Mouse (Mus musculus) hindbrain, embryonic 15.5 days (tissue): ENCODE measurements around the gene Cecr2. TPM values are rescaled to one million over a fixed set of nuclear protein-coding genes. Genes with fewer than 3 reads are reported as not detected.

Experiments used
- ATAC-seq: fragments of 200-750 bp; cut with Nextera tagmentation; 2 replicates; pipeline ENCODE4 v1.8.0; 2017; ENCODE audit warnings: low read depth, moderate number of reproducible peaks, moderate TSS enrichment; ENCODE audit not compliant: low FRiP score
- H3K27ac ChIP-seq: fragments of 300-500 bp; sonication (generic); replicated peaks from 2 replicates; pipeline ENCODE4 v1.5.1; 2015; ENCODE audit warnings: mild to moderate bottlenecking, inconsistent platforms
- H3K27me3 ChIP-seq: fragments of 300-500 bp; sonication (generic); 2 replicates; pipeline ENCODE4 v1.6.1; 2015; ENCODE audit warnings: control low read depth, inconsistent platforms
- H3K36me3 ChIP-seq: fragments of 300-500 bp; sonication (generic); 2 replicates; pipeline ENCODE4 v1.6.1; 2015; ENCODE audit warnings: control low read depth, inconsistent platforms
- H3K4me1 ChIP-seq: fragments of 300-500 bp; sonication (generic); replicated peaks from 2 replicates; pipeline ENCODE4 v1.6.1; 2015; ENCODE audit warnings: control low read depth, inconsistent platforms
- H3K4me2 ChIP-seq: fragments of 300-500 bp; sonication (generic); 2 replicates; pipeline ENCODE4 v1.6.1; 2015; ENCODE audit warnings: moderate library complexity, mild to moderate bottlenecking, inconsistent platforms
- H3K4me3 ChIP-seq: fragments of 300-500 bp; sonication (generic); 2 replicates; pipeline ENCODE4 v1.5.1; 2015; ENCODE audit warnings: mild to moderate bottlenecking, inconsistent platforms
- H3K9ac ChIP-seq: fragments of 300-500 bp; sonication (generic); 2 replicates; pipeline ENCODE4 v1.6.1; 2015; ENCODE audit warnings: inconsistent platforms
- H3K9me3 ChIP-seq: fragments of 300-500 bp; sonication (generic); 2 replicates; pipeline ENCODE4 v1.6.1; 2016; ENCODE audit warnings: control low read depth, inconsistent platforms
- WGBS: fragments of 180-500 bp; shearing (Covaris S2); methylation state at CpG from one replicate; pipeline ENCODE4 v1.1.7; 2015; 5-methylcytosine and 5-hydroxymethylcytosine counted together
- polyA plus RNA-seq: library from polyadenylated mRNA; unstranded; fragments of >200 nt; fragmentation: Nextera tagmentation; extraction: Ambion mirVana; gene quantifications from 2 replicates; pipeline ENCODE4 v1.2.1, GENCODE M21; 2015

Gene Cecr2
- polyA plus RNA-seq, 1 experiment from 2014 or later = 4.3 TPM

GRCm38 (mm10) chr6:120675979-120676378 is 9.8 kb downstream of the Cecr2 start:
- no peak overlapping the region for H3K4me3 ChIP-seq

DNA sequence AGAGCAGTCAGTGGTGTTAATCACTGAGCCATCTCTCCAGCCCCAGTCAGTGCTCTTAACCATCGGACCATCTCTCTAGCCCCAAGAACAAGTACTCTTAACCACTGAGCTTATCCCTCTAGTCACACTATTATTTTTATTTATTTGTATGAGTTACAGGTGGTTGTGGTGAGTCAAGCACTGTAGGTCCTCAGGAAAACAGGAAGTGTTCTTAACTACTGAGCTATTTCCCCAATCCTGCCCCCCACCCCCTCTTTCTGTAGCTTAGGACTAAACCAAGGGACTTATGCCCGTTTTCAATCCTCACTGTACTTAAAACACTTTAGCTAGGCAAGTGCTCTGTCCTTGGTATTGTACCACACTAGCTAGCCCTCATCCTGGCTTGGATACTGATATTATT is 17.2 kb downstream of the Cecr2 start:
- H3K9ac ChIP-seq = no peak overlapping the region
- no peaks in the 10 kb centered on the region for H3K4me1 ChIP-seq
- H3K4me3 ChIP-seq = no peak overlapping the region
- no peaks in the 10 kb centered on the region for H3K36me3 ChIP-seq
- 86% methylated on average over 2 of the region's 2 CpGs for WGBS
- H3K27ac ChIP-seq = no peak overlapping the region
- no peaks in the 10 kb centered on the region for H3K27me3 ChIP-seq
- no peak for ATAC-seq
- H3K9me3 ChIP-seq = no peaks in the 10 kb centered on the region
- no peak overlapping the region for H3K4me2 ChIP-seq

More at GRCm38 (mm10) chr6:120675979-120676378, 9.8 kb downstream of the Cecr2 start:
- Histone ChIP-seq H3K27ac (no peak overlapping the region), H3K9ac (no peak overlapping the region), H3K36me3 (no peaks in the 10 kb centered on the region), H3K9me3 (no peaks in the 10 kb centered on the region), H3K4me1 (no peaks in the 10 kb centered on the region), H3K27me3 (no peaks in the 10 kb centered on the region), H3K4me2 (no peak overlapping the region)
- no peak for ATAC-seq
- WGBS = 49% methylated on average over 2 of the region's 2 CpGs

GRCm38 (mm10) chr6:120684750-120685149 is 18.6 kb downstream of the Cecr2 start:
- no peak for ATAC-seq

GRCm38 (mm10) chr6:120686872-120687650 is 20.9 kb downstream of the Cecr2 start:
- no peaks in the 10 kb centered on the region for H3K4me1 ChIP-seq
- H3K4me3 ChIP-seq = no peak overlapping the region
- no peaks in the 10 kb centered on the region for H3K9me3 ChIP-seq
- H3K9ac ChIP-seq = no peak overlapping the region
- H3K27me3 ChIP-seq = no peaks in the 10 kb centered on the region
- WGBS = 91% methylated on average over 5 of the region's 5 CpGs
- H3K27ac ChIP-seq = no peak overlapping the region
- H3K36me3 ChIP-seq = no peaks in the 10 kb centered on the region
- ATAC-seq = no peak
- no peak overlapping the region for H3K4me2 ChIP-seq

More at GRCm38 (mm10) chr6:120684750-120685149, 18.6 kb downstream of the Cecr2 start:
- no peak overlapping the region for H3K27ac ChIP-seq
- no peak overlapping the region for H3K9ac ChIP-seq
- no peak overlapping the region for H3K4me3 ChIP-seq
- no peaks in the 10 kb centered on the region for H3K4me1 ChIP-seq
- no peaks in the 10 kb centered on the region for H3K9me3 ChIP-seq
- 97% methylated on average over 3 of the region's 3 CpGs for WGBS
- no peaks in the 10 kb centered on the region for H3K27me3 ChIP-seq
- no peak overlapping the region for H3K4me2 ChIP-seq
- no peaks in the 10 kb centered on the region for H3K36me3 ChIP-seq

DNA sequence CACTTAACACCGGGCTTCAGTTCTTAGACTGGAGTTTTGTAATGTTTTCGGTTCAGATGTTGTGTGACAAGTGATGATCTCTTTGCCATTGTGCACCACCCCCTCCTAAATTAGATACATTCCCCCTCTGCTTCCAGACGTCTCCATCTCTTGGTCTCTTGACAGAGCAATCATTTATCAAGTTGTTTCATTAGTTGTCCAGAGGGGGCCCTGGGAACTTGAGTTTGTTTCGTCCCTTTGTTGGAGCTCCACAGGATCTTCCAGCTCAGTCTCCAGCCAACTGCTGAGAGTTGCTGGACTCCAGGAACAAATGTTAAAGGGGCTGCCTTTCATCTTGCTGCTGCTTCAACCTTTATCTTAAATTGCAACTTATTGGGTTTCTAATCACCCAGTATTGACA is 34.1 kb downstream of the Cecr2 start:
- no peaks in the 10 kb centered on the region for H3K36me3 ChIP-seq
- no peak overlapping the region for H3K27ac ChIP-seq
- H3K9me3 ChIP-seq = no peaks in the 10 kb centered on the region
- no peak overlapping the region for H3K4me3 ChIP-seq
- WGBS = 5% methylated on average over 4 of the region's 4 CpGs
- H3K4me2 ChIP-seq = no peak overlapping the region
- H3K4me1 ChIP-seq = 0 out of 2 replicates have a peak, but pooled peaks cover 8% of the 10 kb centered on the region
- H3K27me3 ChIP-seq = no peaks in the 10 kb centered on the region
- no peak for ATAC-seq
- H3K9ac ChIP-seq = no peak overlapping the region

GRCm38 (mm10) chr6:120704376-120704775 is 38.2 kb downstream of the Cecr2 start:
- Histone ChIP-seq H3K27ac (no peak overlapping the region), H3K27me3 (no peaks in the 10 kb centered on the region)

GRCm38 (mm10) chr6:120708759-120709158 is 42.6 kb downstream of the Cecr2 start:
- ATAC-seq = no peak
- no peak overlapping the region for H3K4me3 ChIP-seq
- H3K4me1 ChIP-seq = no peaks in the 10 kb centered on the region
- H3K9me3 ChIP-seq = no peaks in the 10 kb centered on the region
- WGBS = 59% methylated on average over 1 of the region's 1 CpGs
- H3K4me2 ChIP-seq = no peak overlapping the region
- H3K9ac ChIP-seq = no peak overlapping the region
- H3K27me3 ChIP-seq = no peaks in the 10 kb centered on the region
- no peak overlapping the region for H3K27ac ChIP-seq
- H3K36me3 ChIP-seq = no peaks in the 10 kb centered on the region

More at GRCm38 (mm10) chr6:120704376-120704775, 38.2 kb downstream of the Cecr2 start:
- H3K36me3 ChIP-seq = no peaks in the 10 kb centered on the region
- no peaks in the 10 kb centered on the region for H3K9me3 ChIP-seq
- no peak for ATAC-seq
- H3K9ac ChIP-seq = no peak overlapping the region
- H3K4me1 ChIP-seq = 0 out of 2 replicates have a peak, but pooled peaks cover 8% of the 10 kb centered on the region
- H3K4me2 ChIP-seq = no peak overlapping the region
- H3K4me3 ChIP-seq = no peak overlapping the region

DNA sequence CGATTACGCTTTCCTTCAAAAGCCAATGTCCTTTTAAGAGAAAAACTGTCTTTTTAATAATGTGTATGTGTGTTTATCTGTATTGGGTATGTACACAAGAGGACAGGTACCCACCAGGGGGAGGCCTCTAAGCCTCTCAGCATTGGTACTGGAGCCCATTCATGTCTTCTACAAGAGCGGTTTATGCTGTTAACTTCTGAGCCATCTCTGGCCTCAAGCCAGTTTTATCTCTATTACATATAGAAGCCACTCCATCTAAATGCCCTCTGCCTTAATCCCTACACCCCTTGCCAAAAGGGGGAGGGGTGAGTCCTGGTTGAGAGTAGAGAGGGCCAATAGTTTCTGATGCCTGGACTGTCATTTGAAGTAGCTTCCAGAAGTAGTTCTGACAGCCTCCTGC is 48.6 kb downstream of the Cecr2 start:
- Histone ChIP-seq H3K9ac (no peak overlapping the region), H3K36me3 (no peaks in the 10 kb centered on the region), H3K4me3 (no peak overlapping the region), H3K27me3 (no peaks in the 10 kb centered on the region), H3K4me2 (no peak overlapping the region), H3K4me1 (peaks cover 15% of the 10 kb centered on the region), H3K27ac (no peak overlapping the region), H3K9me3 (no peaks in the 10 kb centered on the region)
- no peak for ATAC-seq
- 72% methylated on average over 3 of the region's 3 CpGs for WGBS

GRCm38 (mm10) chr6:120715227-120715626 is 49.1 kb downstream of the Cecr2 start:
- Histone ChIP-seq H3K9ac (no peak overlapping the region), H3K4me2 (no peak overlapping the region), H3K4me1 (peaks cover 15% of the 10 kb centered on the region), H3K4me3 (no peak overlapping the region), H3K27me3 (no peaks in the 10 kb centered on the region), H3K36me3 (no peaks in the 10 kb centered on the region), H3K9me3 (no peaks in the 10 kb centered on the region), H3K27ac (no peak overlapping the region)
- ATAC-seq = no peak
- 60% methylated on average over 5 of the region's 5 CpGs for WGBS

- H3K27ac ChIP-seq = 0 out of 2 replicates have a peak overlapping the region, but pooled peaks have one; percentile 20
- H3K4me3 ChIP-seq = no peak overlapping the region
- H3K9me3 ChIP-seq = no peaks in the 10 kb centered on the region
- H3K36me3 ChIP-seq = no peaks in the 10 kb centered on the region
- ATAC-seq = no peak
- no peak overlapping the region for H3K4me2 ChIP-seq
- peaks cover 15% of the 10 kb centered on the region for H3K4me1 ChIP-seq
- no peak overlapping the region for H3K9ac ChIP-seq
- H3K27me3 ChIP-seq = no peaks in the 10 kb centered on the region
Observed at GRCm38 (mm10) chr6:120715851-120716250, 49.7 kb downstream of the Cecr2 start.

DNA sequence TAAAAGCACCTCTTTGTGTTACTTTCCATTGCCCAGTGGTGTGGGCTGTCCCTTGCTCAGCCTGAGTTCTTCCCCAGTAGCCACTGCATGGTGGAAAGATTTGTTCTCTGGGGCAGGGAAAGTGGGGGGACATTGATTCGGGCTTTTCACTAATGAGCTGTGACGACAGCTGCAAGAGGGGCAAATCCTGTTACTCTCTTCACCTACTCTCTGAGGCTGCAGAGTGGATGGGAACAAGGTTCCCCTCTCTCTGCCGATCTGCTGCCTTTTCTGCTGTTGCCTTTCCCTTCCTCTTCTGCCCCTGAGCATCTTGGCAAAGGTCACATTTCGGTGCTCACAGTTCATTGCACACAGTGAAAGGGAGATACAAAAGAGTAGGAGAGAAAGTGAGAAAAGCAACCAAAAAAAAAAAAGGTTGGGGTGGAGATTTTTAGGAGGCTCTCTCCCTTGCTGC is 50.4 kb downstream of the Cecr2 start:
- peaks cover 15% of the 10 kb centered on the region for H3K4me1 ChIP-seq
- WGBS = 6% methylated on average over 4 of the region's 4 CpGs
- H3K27me3 ChIP-seq = no peaks in the 10 kb centered on the region
- peak overlapping the region; percentile 27; the same call in 1 of the 2 replicates for H3K4me2 ChIP-seq
- H3K36me3 ChIP-seq = no peaks in the 10 kb centered on the region
- H3K9me3 ChIP-seq = no peaks in the 10 kb centered on the region
- no peak overlapping the region for H3K9ac ChIP-seq
- peak overlapping the region; percentile 48; the same call in 1 of the 2 replicates for H3K27ac ChIP-seq
- H3K4me3 ChIP-seq = no peak overlapping the region
- ATAC-seq = no peak

GRCm38 (mm10) chr6:120725986-120726385 is 59.8 kb downstream of the Cecr2 start:
- Histone ChIP-seq H3K4me2 (no peak overlapping the region), H3K36me3 (no peaks in the 10 kb centered on the region), H3K9ac (no peak overlapping the region), H3K27ac (no peak overlapping the region), H3K9me3 (no peaks in the 10 kb centered on the region), H3K4me3 (no peak overlapping the region), H3K27me3 (no peaks in the 10 kb centered on the region), H3K4me1 (no peaks in the 10 kb centered on the region)
- ATAC-seq = no peak
- 47% methylated on average over 2 of the region's 2 CpGs for WGBS
